Mouse (Mus musculus) midbrain, embryonic 16.5 days (tissue): ENCODE measurements around the gene Commd1. TPM values are rescaled to one million over a fixed set of nuclear protein-coding genes. Genes with fewer than 3 reads are reported as not detected.

Experiments used
- ATAC-seq: fragments of 200-750 bp; cut with Nextera tagmentation; 2 replicates; pipeline ENCODE4 v1.8.0; 2017; ENCODE audit warnings: moderate TSS enrichment
- H3K27ac ChIP-seq: fragments of 300-500 bp; sonication (generic); 2 replicates; pipeline ENCODE4 v1.5.1; 2014; ENCODE audit warnings: mild to moderate bottlenecking, low read length, mixed read lengths
- H3K27me3 ChIP-seq: fragments of 300-500 bp; sonication (generic); 2 replicates; pipeline ENCODE4 v1.6.1; 2014; ENCODE audit warnings: low read depth, low read length, mixed read lengths; ENCODE audit not compliant: control insufficient read depth, insufficient read depth
- H3K36me3 ChIP-seq: fragments of 300-500 bp; sonication (generic); 2 replicates; pipeline ENCODE4 v1.6.1; 2014; ENCODE audit warnings: mild to moderate bottlenecking, low read length, moderate library complexity, mixed read lengths; ENCODE audit not compliant: control insufficient read depth, insufficient read depth
- H3K4me1 ChIP-seq: fragments of 300-500 bp; sonication (generic); 2 replicates; pipeline ENCODE4 v1.6.1; 2014; ENCODE audit warnings: mild to moderate bottlenecking, low read length, mixed read lengths; ENCODE audit not compliant: control insufficient read depth, insufficient read depth
- H3K4me2 ChIP-seq: fragments of 300-500 bp; sonication (generic); 2 replicates; pipeline ENCODE4 v1.6.1; 2014; ENCODE audit warnings: mild to moderate bottlenecking, low read length, mixed read lengths
- H3K4me3 ChIP-seq: fragments of 300-500 bp; sonication (generic); 2 replicates; pipeline ENCODE4 v1.5.1; 2014; ENCODE audit warnings: low read depth, mild to moderate bottlenecking, low read length, moderate library complexity, mixed read lengths
- H3K9ac ChIP-seq: fragments of 300-500 bp; sonication (generic); 2 replicates; pipeline ENCODE4 v1.6.1; 2014; ENCODE audit warnings: low read depth, low read length, mixed read lengths
- H3K9me3 ChIP-seq: fragments of 300-500 bp; sonication (generic); replicated peaks from 2 replicates; pipeline ENCODE4 v1.6.1; 2014; ENCODE audit warnings: mild to moderate bottlenecking, low read length, mixed read lengths; ENCODE audit not compliant: control insufficient read depth, poor library complexity, severe bottlenecking
- WGBS: fragments of 180-500 bp; shearing (Covaris S2); extraction: QIAGEN DNeasy Blood & Tissue Kit; methylation state at CpG from one replicate; pipeline ENCODE4 v1.1.7; 2014; 5-methylcytosine and 5-hydroxymethylcytosine counted together
- polyA plus RNA-seq: library from polyadenylated mRNA; unstranded; fragments of >200 nt; fragmentation: Nextera tagmentation; extraction: Ambion mirVana; gene quantifications from 2 replicates; pipeline ENCODE4 v1.2.1, GENCODE M21; 2015

The Commd1 gene
- 248 and 268 TPM in 2 replicates for polyA plus RNA-seq

- peak; percentile 95 for ATAC-seq
- H3K9ac ChIP-seq, result peak within 1 kb of the TSS; percentile 69
- H3K9me3 ChIP-seq, result no peaks in the 10 kb centered on the region
- H3K4me1 ChIP-seq, result peaks cover 21% of the 10 kb centered on the region
- H3K27ac ChIP-seq, result peak within 1 kb of the TSS; percentile 92
- peak within 1 kb of the TSS; percentile 68 for H3K4me2 ChIP-seq
- H3K36me3 ChIP-seq, result no peaks in the 10 kb centered on the region
- 2% methylated on average over 41 of the region's 42 CpGs for WGBS
- H3K27me3 ChIP-seq, result no peaks in the 10 kb centered on the region
- H3K4me3 ChIP-seq, result peak within 1 kb of the TSS; percentile 58
These were observed at the start of gene Commd1, which contains the start of gene Gm28048 for GRCm38 (mm10) chr11:22981984-22982757. Commd1 (minus strand) TSS chr11:22982382. Gm28048 (minus strand) TSS chr11:22982090.

GRCm38 (mm10) chr11:23029399-23029798 lies 47.2 kb upstream of the Commd1 start:
- no peaks in the 10 kb centered on the region for H3K36me3 ChIP-seq
- H3K27me3 ChIP-seq, result no peaks in the 10 kb centered on the region
- H3K27ac ChIP-seq, result no peak overlapping the region
- WGBS, result 88% methylated on average over 6 of the region's 6 CpGs
- no peak overlapping the region for H3K4me3 ChIP-seq
- ATAC-seq, result no peak
- no peaks in the 10 kb centered on the region for H3K9me3 ChIP-seq
- no peak overlapping the region for H3K4me2 ChIP-seq
- no peak overlapping the region for H3K9ac ChIP-seq
- no peaks in the 10 kb centered on the region for H3K4me1 ChIP-seq

- H3K4me1 ChIP-seq, result no peaks in the 10 kb centered on the region
These were observed 46.8 kb upstream of the Commd1 start for GRCm38 (mm10) chr11:23028957-23029356.

GRCm38 (mm10) chr11:23024169-23024568 lies 42.0 kb upstream of the Commd1 start:
- no peak overlapping the region for H3K4me2 ChIP-seq
- H3K36me3 ChIP-seq, result no peaks in the 10 kb centered on the region
- ATAC-seq, result no peak
- H3K4me3 ChIP-seq, result no peak overlapping the region
- no peak overlapping the region for H3K9ac ChIP-seq
- H3K27ac ChIP-seq, result no peak overlapping the region
- no peaks in the 10 kb centered on the region for H3K4me1 ChIP-seq
- H3K27me3 ChIP-seq, result no peaks in the 10 kb centered on the region
- H3K9me3 ChIP-seq, result no peaks in the 10 kb centered on the region
- 44% methylated on average over 3 of the region's 3 CpGs for WGBS

More at GRCm38 (mm10) chr11:23028957-23029356, 46.8 kb upstream of the Commd1 start:
- ATAC-seq, result no peak
- H3K36me3 ChIP-seq, result no peaks in the 10 kb centered on the region
- no peak overlapping the region for H3K4me3 ChIP-seq
- no peak overlapping the region for H3K27ac ChIP-seq
- no peak overlapping the region for H3K9ac ChIP-seq
- H3K9me3 ChIP-seq, result no peaks in the 10 kb centered on the region
- no peaks in the 10 kb centered on the region for H3K27me3 ChIP-seq
- 71% methylated on average over 3 of the region's 3 CpGs for WGBS
- H3K4me2 ChIP-seq, result no peak overlapping the region

- Histone ChIP-seq H3K4me3 (no peak overlapping the region), H3K4me1 (no peaks in the 10 kb centered on the region), H3K9me3 (no peaks in the 10 kb centered on the region), H3K4me2 (no peak overlapping the region), H3K27me3 (no peaks in the 10 kb centered on the region), H3K36me3 (no peaks in the 10 kb centered on the region), H3K9ac (no peak overlapping the region), H3K27ac (no peak overlapping the region)
- 98% methylated on average over 2 of the region's 2 CpGs for whole genome bisulfite sequencing
- ATAC-seq, result no peak
These were observed 41.0 kb upstream of the Commd1 start for GRCm38 (mm10) chr11:23023155-23023554.

GRCm38 (mm10) chr11:23020841-23021240 lies 38.7 kb upstream of the Commd1 start:
- H3K4me1 ChIP-seq, result no peaks in the 10 kb centered on the region
- no peaks in the 10 kb centered on the region for H3K9me3 ChIP-seq
- no peak overlapping the region for H3K27ac ChIP-seq
- no peak overlapping the region for H3K4me3 ChIP-seq
- WGBS, result 92% methylated on average over 14 of the region's 14 CpGs
- no peaks in the 10 kb centered on the region for H3K36me3 ChIP-seq
- no peaks in the 10 kb centered on the region for H3K27me3 ChIP-seq
- H3K4me2 ChIP-seq, result no peak overlapping the region
- ATAC-seq, result no peak
- H3K9ac ChIP-seq, result no peak overlapping the region

- H3K27me3 ChIP-seq, result no peaks in the 10 kb centered on the region
- ATAC-seq, result no peak
- no peak overlapping the region for H3K4me3 ChIP-seq
- H3K9me3 ChIP-seq, result no peaks in the 10 kb centered on the region
- H3K9ac ChIP-seq, result no peak overlapping the region
- H3K36me3 ChIP-seq, result no peaks in the 10 kb centered on the region
- H3K4me1 ChIP-seq, result no peaks in the 10 kb centered on the region
- H3K4me2 ChIP-seq, result no peak overlapping the region
- 63% methylated on average over 24 of the region's 24 CpGs for WGBS
- no peak overlapping the region for H3K27ac ChIP-seq
These were observed 38.1 kb upstream of the Commd1 start for GRCm38 (mm10) chr11:23020116-23020770.

GRCm38 (mm10) chr11:23017943-23018342 lies 35.8 kb upstream of the Commd1 start:
- Histone ChIP-seq H3K9ac (no peak overlapping the region), H3K27ac (no peak overlapping the region), H3K27me3 (no peaks in the 10 kb centered on the region), H3K36me3 (no peaks in the 10 kb centered on the region), H3K9me3 (no peaks in the 10 kb centered on the region), H3K4me1 (no peaks in the 10 kb centered on the region), H3K4me2 (no peak overlapping the region), H3K4me3 (no peak overlapping the region)
- 96% methylated on average over 4 of the region's 4 CpGs for WGBS
- no peak for ATAC-seq

GRCm38 (mm10) chr11:23014996-23015395 lies 32.8 kb upstream of the Commd1 start:
- Histone ChIP-seq H3K4me1 (no peaks in the 10 kb centered on the region), H3K4me2 (no peak overlapping the region), H3K4me3 (no peak overlapping the region), H3K36me3 (no peaks in the 10 kb centered on the region), H3K9me3 (no peaks in the 10 kb centered on the region), H3K27ac (no peak overlapping the region), H3K9ac (no peak overlapping the region), H3K27me3 (no peaks in the 10 kb centered on the region)
- ATAC-seq, result no peak
- WGBS, result 74% methylated on average over 6 of the region's 6 CpGs
